Mouse (Mus musculus) layer of hippocampus, postnatal 25 days (tissue): Measurements from ENCODE around the gene Atxn2l. TPM values are rescaled to one million over a fixed set of nuclear protein-coding genes. Genes with fewer than 3 reads are reported as not detected.
"Not testable (repeated sequence)": the region's sequence is repeated elsewhere in the genome, so short reads cannot be mapped to it uniquely, and the experiment has no call there.

Experiments used
- DNase-seq, 2 experiments: peaks; one replicate each; pipeline ENCODE4 v3.0.0; 2022; ENCODE audit warnings: mixed read lengths in 2 of 2, low spot score in 1 of 2; ENCODE audit errors: extremely low spot score in 1 of 2
- total RNA-seq, 2 experiments: library from RNA; stranded (reverse); gene quantifications; 2 replicates each; pipeline ENCODE4 v1.2.3; 2021

The Atxn2l gene
- total RNA-seq, 2 experiments from 2014 or later = 101 to 134 TPM

DNA sequence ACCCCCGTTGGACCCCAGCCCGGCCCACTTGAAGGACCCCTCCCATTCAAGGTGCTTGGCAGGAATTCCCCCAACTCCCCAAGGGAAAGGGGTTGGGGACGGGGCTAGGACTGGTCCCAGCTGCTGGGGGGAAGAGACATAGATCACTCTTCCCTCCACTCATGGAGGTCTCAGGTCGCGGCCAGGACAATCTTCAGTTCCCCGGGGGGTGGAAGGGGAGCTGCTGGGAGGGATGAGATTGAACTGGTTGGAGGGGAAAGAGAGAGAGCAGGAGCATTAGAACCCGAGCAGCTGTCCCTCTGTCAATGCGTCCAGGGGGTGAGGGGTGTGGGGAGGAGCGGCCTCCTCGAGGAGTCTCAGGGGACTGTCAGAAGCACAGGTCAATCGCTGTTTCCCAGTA is 11.3 kb downstream of the Atxn2l start:
- no peak for DNase-seq

- no peak for DNase-seq
These were observed 12.2 kb downstream of the Atxn2l start for GRCm38 (mm10) chr7:126491005-126491404.

DNA sequence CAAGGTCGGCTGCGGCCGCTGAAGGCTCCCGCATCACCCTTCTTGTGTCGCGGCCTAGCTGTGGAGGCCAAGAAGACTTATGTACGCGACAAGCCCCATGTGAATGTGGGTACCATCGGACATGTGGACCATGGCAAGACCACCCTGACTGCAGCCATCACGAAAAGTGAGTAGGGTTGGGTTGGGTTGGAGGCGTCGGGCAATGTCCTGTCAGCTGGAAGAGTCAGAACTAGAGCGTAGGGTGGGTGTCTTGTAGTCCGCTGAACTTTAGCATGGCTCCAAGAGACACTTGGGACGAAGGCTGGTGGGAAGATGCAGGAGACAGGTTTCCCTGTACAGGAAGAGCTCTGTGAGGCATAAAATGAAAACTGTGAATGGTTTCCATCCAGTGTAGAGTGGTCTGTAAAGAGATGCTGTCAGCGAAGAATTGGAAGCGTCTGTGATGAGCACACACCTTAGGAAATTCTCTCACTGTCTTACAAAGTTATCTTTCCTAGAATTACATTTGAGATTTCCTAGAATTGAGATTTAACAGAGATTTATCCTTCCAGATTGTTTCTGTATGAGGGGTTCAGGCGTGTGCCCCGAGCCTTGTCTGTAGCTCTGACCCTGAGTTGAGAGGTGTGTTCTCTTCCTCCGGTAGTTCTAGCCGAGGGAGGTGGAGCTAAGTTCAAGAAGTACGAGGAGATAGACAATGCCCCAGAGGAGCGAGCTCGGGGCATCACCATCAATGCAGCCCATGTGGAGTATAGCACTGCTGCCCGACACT is 15.4 kb downstream of the Atxn2l start:
- DNase-seq = not testable (repeated sequence)

- DNase-seq = peak; percentile 85 to 90
These were observed 16.2 kb downstream of the Atxn2l start, which contains the start of gene Tufm for GRCm38 (mm10) chr7:126487052-126487483. Tufm (plus strand) TSS chr7:126487361.

DNA sequence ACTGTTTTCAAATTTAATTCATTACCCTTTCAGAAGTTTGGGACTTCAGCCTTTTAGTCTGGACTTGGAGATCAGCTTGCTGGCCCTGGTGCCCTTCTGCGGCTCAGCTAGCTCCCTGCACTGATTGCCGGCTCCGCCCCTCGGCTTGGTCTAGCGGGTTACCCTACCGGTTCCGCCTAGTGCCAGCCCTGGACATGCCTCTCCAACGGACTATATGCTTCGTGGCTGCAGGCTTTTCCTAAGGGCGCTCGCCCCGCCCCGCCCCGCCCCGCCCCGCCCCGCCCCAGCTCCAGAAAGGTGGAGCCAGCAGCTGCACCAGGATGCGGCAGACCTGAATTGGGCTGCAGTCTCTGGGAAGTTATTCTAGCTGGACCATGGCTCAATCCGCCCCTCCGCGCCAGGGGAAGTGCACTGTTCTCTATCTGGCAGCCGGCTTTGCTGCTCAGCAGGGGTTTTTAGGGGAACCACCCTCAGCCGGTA is 20.8 kb downstream of the Atxn2l start:
- peak; percentile 27 to 39 for DNase-seq

- no peak for DNase-seq
These were observed 21.5 kb downstream of the Atxn2l start for GRCm38 (mm10) chr7:126481699-126482098.

DNA sequence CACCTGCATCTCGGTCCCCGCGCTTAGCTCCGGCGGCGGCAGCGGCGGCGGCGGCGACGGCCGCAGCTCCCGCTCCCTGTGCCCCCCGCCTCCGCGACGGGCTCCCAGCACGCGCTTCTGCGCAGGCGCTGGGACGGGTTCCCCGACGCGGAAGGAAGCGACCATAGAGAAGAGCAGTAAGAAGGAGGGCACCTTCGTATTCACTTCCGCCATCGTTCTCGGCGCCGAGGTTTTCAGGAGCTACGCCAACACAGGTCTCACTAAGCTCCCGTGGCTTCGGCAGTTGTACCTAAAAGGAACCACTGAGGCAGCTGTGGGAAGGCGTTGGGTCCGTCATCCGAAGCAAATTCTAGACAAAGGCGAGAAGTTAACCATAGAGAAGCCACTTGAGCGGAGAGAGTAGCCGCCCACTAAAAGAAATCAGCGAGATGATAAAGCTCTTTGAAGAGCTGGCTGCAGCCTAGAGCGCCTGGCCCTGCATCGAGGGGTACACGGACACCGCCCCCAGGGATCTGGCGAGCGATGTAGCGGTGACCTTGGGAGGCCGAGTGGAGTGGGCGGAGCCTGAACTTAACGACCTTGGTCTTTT is 28.1 kb downstream of the Atxn2l start, which contains the start of gene Sh2b1:
Gene Sh2b1 (minus strand): TSS at position 432 of the 589 bp plus-strand sequence.
- peak; percentile 73 to 82 for DNase-seq

- DNase-seq = no peak
These were observed 28.7 kb downstream of the Atxn2l start for GRCm38 (mm10) chr7:126474486-126474955.

- DNase-seq = no peak
These were observed 29.7 kb downstream of the Atxn2l start for GRCm38 (mm10) chr7:126473470-126474086.

DNA sequence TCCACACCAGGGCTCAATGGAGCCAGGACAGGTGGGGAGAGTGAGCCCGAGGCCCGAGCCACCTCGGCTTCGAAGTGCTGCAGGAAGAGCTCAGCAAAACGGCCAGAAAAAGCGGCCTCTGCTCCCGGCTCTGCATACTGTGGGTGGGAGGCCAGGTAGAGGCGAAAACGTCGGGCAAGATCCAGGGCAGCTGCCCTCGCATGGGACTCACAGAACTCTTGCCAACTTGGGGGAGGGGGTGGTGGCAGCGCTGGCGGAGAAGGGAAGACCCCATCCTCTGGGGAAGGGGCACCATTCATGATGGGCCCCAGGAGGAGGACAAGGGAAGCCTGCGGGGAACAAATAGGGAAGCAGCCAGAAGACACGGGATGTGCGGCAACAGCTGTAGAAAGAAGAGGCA is 30.5 kb downstream of the Atxn2l start:
- DNase-seq = no peak

GRCm38 (mm10) chr7:126472306-126472705 is 30.9 kb downstream of the Atxn2l start:
- DNase-seq = no peak

DNA sequence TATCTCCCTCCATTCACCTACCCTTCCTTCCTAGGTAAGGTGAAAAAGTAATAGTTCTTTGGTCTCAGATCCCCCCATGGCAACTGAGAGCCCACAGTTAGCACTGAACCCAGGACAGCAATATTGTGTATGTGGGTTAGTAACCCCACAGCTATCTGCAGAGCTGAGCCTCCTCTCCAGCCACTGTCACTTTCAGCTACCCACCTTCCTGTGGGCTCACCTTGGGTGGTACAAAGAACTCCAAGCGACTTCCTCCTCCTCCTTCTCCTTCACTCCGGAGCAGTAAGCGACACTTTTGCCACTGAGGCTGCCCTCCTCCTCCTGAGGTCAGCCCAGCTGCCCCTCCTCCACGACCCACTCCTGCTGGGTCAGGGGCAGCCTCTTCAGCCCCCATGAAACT is 31.4 kb downstream of the Atxn2l start:
- no peak for DNase-seq

- no peak for DNase-seq
These were observed 31.9 kb downstream of the Atxn2l start for GRCm38 (mm10) chr7:126471361-126471760.

- DNase-seq = no peak
These were observed 33.2 kb downstream of the Atxn2l start for GRCm38 (mm10) chr7:126470077-126470476.

GRCm38 (mm10) chr7:126467834-126468627 is 35.2 kb downstream of the Atxn2l start:
- no peak for DNase-seq

GRCm38 (mm10) chr7:126467271-126467670 is 36.0 kb downstream of the Atxn2l start:
- DNase-seq = peak; percentile 25 to 52

DNA sequence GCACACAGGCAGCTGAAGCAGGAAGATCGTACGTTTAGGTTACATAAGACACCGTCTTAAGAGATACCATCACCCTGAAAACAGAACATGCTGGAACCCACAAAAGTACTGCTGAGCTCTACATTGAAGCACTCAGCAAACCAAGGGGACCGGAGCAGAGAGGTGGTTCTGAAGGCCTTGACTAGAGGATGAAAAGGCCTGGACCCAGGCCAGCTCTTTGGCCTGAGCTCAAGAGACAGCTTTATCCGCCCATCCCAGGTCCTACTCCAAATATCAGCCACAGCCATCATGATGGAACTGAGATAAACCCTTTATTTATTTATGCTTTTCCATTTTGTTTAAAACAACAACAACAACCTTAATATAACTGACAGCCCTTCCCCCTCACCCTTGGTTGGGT is 36.5 kb downstream of the Atxn2l start:
- no peak for DNase-seq

- no peak for DNase-seq
These were observed 37.1 kb downstream of the Atxn2l start for GRCm38 (mm10) chr7:126466116-126466515.

GRCm38 (mm10) chr7:126465246-126466030 is 37.8 kb downstream of the Atxn2l start:
- DNase-seq = no peak

DNA sequence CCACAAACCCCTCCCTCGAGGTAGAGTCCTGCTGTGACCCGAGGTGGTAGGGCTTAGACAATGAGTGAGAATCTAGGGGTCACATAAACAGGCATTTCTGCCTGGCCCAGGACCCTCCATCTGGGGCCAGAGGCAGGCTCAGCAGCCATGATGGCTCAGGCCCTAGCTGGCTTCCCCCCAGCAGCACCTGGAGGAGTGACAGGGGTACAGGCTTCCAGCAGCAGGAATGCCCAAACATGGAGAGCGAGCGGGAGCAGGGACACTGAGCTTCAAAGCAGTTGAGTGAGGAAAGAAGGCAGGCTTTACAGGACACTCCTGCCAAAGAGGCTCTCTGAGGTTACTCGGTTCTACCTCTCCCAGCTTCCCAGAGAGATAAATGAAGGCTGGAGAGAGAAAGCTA is 38.4 kb downstream of the Atxn2l start:
- DNase-seq = no peak
